Mouse (Mus musculus) liver, postnatal 0 days (tissue): ENCODE data around the gene Ncdn.

ENCODE experiments used
- CTCF ChIP-seq: sonication (generic); IDR thresholded peaks from 2 replicates; pipeline ENCODE4 v1.5.1; 2016; ENCODE audit warnings: antibody characterized with exemption, low read depth
- EP300 ChIP-seq: IDR thresholded peaks from 2 replicates; pipeline ENCODE4 v1.6.1; 2016; ENCODE audit warnings: antibody characterized with exemption, low read depth, mild to moderate bottlenecking

DNA sequence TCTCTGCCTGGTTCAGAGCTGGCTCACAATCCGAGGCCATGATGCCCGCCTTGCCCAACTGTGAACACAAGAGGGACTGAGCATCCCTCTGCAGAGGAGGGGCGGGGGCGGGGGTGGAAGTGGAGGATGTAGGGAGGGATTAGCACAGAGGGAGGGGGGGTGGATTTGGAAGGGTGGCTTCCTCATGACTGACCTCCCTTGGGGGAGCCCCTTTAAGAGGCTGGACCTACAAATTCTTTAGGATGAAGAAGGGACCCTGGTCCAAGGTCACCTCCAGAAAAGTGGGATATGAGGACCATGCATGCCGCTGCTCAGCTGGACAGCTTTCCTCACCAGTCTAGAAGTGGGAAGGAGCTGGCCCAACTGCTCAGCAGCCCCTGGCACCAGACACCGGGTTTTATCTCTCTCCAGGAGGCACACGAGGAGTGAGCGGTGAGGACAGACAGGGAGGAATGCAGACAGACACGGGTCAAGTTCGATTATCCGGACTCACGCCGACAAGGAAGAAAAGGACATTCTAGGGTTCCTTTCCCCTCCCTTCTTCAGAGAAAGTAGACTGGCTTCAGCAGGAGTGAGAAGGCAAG lies 1.1 kb downstream of the Ncdn start:
- no peak for TF ChIP-seq CTCF
- no peak for TF ChIP-seq EP300
